8 mouse cellular contexts compared by ENCODE assay signal in the genomic region with DNA sequence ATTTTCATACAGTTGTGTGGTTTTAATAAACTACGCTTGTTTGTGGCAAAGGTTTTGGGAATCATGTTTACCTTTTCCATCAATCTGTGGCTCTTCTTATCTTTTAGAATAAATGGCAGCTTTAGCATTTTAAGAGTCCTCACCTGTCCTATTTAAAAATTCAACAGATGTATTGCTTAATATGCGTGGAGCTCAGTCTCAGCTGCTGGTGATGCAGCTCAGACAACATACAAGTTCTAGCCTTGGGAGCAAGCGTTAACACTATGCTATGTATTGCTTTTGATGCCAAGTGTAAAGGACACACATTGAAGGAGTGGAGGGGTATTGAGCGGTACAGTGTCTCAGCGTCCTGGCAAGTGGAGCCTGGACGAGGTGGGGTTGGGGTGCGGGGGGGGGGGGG. TPM values are rescaled to one million over a fixed set of nuclear protein-coding genes. Genes with fewer than 3 reads are reported as not detected.
DNase-seq lines count a peak whose midpoint lies in the region; ATAC-seq and TF ChIP-seq lines count a peak whose summit lies in the region.

No protein-coding gene starts in this region.

- peak overlapping the region; percentile 84 for H3K4me3 ChIP-seq in heart, adult 2 months
- H3K4me3 ChIP-seq in ES-E14 (ENCODE audit: insufficient read depth in 1 of 2, low read depth in 1 of 2, low read length in 2 of 2, poor library complexity in 1 of 2, severe bottlenecking in 1 of 2): peak overlapping the region; percentile 90 to 99
- peak overlapping the region; percentile 93 for H3K4me3 ChIP-seq in forebrain, embryonic 15.5 days
- H3K4me3 ChIP-seq in macrophage (ENCODE audit: inconsistent target): peak overlapping the region; percentile 66

- no peak for ATAC-seq in forebrain, embryonic 15.5 days (replicated peaks)

- H3K27ac ChIP-seq in heart, adult 2 months: peak overlapping the region; percentile 97
- H3K27ac ChIP-seq in ES-E14 (ENCODE audit: insufficient read depth, low read depth, low read length, poor library complexity, severe bottlenecking) (no peak overlapping the region), macrophage (peak overlapping the region; percentile 52)
- H3K27ac ChIP-seq in forebrain, embryonic 15.5 days (replicated peaks): no peak overlapping the region

- no peak for TF ChIP-seq CTCF in heart, adult 2 months (IDR thresholded peaks at IDR 0.05)

- no peaks in the 10 kb centered on the region for H3K9me3 ChIP-seq in ES-E14 (ENCODE audit: control insufficient read depth, insufficient read depth, low read depth, low read length)
- H3K9me3 ChIP-seq in forebrain, embryonic 15.5 days: no peaks in the 10 kb centered on the region

- 5% methylated on average over 7 of the region's 7 CpGs for WGBS in heart, adult 2 months
- WGBS in forebrain, embryonic 15.5 days: 6% methylated on average over 7 of the region's 7 CpGs
- 14% methylated on average over 7 of the region's 7 CpGs for WGBS in macrophage (ENCODE audit: missing documents)

- no peak for TF ChIP-seq POLR2A in heart, adult 2 months (IDR thresholded peaks at IDR 0.05; ENCODE audit: insufficient read depth, low read depth, low read length)

- peaks cover 9% of the 10 kb centered on the region for H3K36me3 ChIP-seq in heart, adult 2 months (ENCODE audit: control insufficient read depth, insufficient read depth, low read length)
- peaks cover 21% of the 10 kb centered on the region for H3K36me3 ChIP-seq in ES-E14 (ENCODE audit: control insufficient read depth, insufficient read depth, low read length, poor library complexity, severe bottlenecking)
- peaks cover 18% of the 10 kb centered on the region for H3K36me3 ChIP-seq in forebrain, embryonic 15.5 days
- peaks cover 11% of the 10 kb centered on the region; the same call in 1 of the 2 replicates for H3K36me3 ChIP-seq in macrophage (ENCODE audit: inconsistent target)

- DNase-seq in heart, adult 2 months: no peak
- no peak for DNase-seq in heart, postnatal 36 days
- DNase-seq in ES-E14 (ENCODE audit: low read depth, low spot score): no peak
- no peak for DNase-seq in urinary bladder, postnatal 14 days (ENCODE audit: low spot score)
- no peak for DNase-seq in urinary bladder, postnatal 10 days (ENCODE audit: low spot score)
- DNase-seq in yolk sac, embryonic 10.5 days (ENCODE audit: low spot score): no peak

- H3K9ac ChIP-seq in heart, adult 2 months (ENCODE audit: low read depth, low read length): peak overlapping the region; percentile 28; the same call in 1 of the 2 replicates
- peak overlapping the region; percentile 54; the same call in 1 of the 2 replicates for H3K9ac ChIP-seq in ES-E14 (ENCODE audit: insufficient read depth, low read depth, low read length, poor library complexity, severe bottlenecking)
- peak overlapping the region; percentile 85 for H3K9ac ChIP-seq in forebrain, embryonic 15.5 days (replicated peaks)

- peaks cover 2% of the 10 kb centered on the region; the same call in 1 of the 2 replicates for H3K79me2 ChIP-seq in heart, adult 2 months (replicated peaks; ENCODE audit: control insufficient read depth, insufficient read depth, low read length)
- H3K79me2 ChIP-seq in macrophage (ENCODE audit: inconsistent target): peaks cover 22% of the 10 kb centered on the region

- in situ Hi-C loops in ES-E14 (cut with MboI; ENCODE audit: low sequenced_read_pairs in 2 of 2, unreplicated experiment in 2 of 2): no loop called here

- intact Hi-C loops in heart, adult 2 months (cut with DNase I): loop anchor here (1.0 to 2.0 kb wide), 2 partner anchors 33 to 57 kb away; no protein-coding TSS in a partner anchor
- intact Hi-C loops in heart, postnatal 36 days (cut with DNase I): loop anchor here (1.0 to 2.0 kb wide), 2 partner anchors 32 to 59 kb away; a partner anchor contains a TSS

- H3K4me2 ChIP-seq in forebrain, embryonic 15.5 days (replicated peaks): peak overlapping the region; percentile 50

- TF ChIP-seq EP300 in heart, adult 2 months (IDR thresholded peaks at IDR 0.05; ENCODE audit: insufficient read depth, low read depth, low read length): no peak

- H3K27me3 ChIP-seq in heart, adult 2 months (ENCODE audit: control insufficient read depth, insufficient read depth, low read length): no peaks in the 10 kb centered on the region
- no peaks in the 10 kb centered on the region for H3K27me3 ChIP-seq in forebrain, embryonic 15.5 days

- peaks cover 2% of the 10 kb centered on the region for H3K4me1 ChIP-seq in heart, adult 2 months (ENCODE audit: control insufficient read depth, insufficient read depth, low read length)
- H3K4me1 ChIP-seq in ES-E14 (ENCODE audit: control insufficient read depth in 2 of 2, insufficient read depth in 2 of 2, low read length in 2 of 2, poor library complexity in 1 of 2): peaks cover 0 to 3% of the 10 kb centered on the region in 2 experiments; a peak in 1 of 4 replicates
- H3K4me1 ChIP-seq in forebrain, embryonic 15.5 days: peaks cover 32% of the 10 kb centered on the region

TF ChIP-seq in ES-E14, 5 proteins besides CTCF, POLR2A, EP300 and RAD21:
- no peak for TF ChIP-seq CHD2 (IDR thresholded peaks at IDR 0.05; ENCODE audit: low read depth, low read length)
- no peak for TF ChIP-seq MAFK (IDR thresholded peaks at IDR 0.05; ENCODE audit: insufficient read depth, low read depth, low read length)
- no peak for TF ChIP-seq HCFC1 (IDR thresholded peaks at IDR 0.05; ENCODE audit: borderline replicate concordance, insufficient read depth, low read length)
- TF ChIP-seq ZC3H11A (IDR thresholded peaks at IDR 0.05; ENCODE audit: borderline replicate concordance, low read depth, low read length): no peak
- no peak for TF ChIP-seq ZNF384 (IDR thresholded peaks at IDR 0.05; ENCODE audit: low read depth, low read length)

RNA-seq across cellular contexts. Expression of a gene that starts 0.5 kb away (rescaled TPM):
- total RNA-seq in heart, adult 2 months (2021): 100 to 1,000 TPM; 499 to 586 TPM
- polyA plus RNA-seq in heart, adult 2 months (2012; rRNA removed): 160 and 269 TPM in 2 replicates
- 100 to 1,000 TPM; 543 to 581 TPM for total RNA-seq in heart, postnatal 36 days (2021)
- total RNA-seq in ES-E14 (2012; rRNA removed): 1,492 and 1,639 TPM in 2 replicates
- 315 and 322 TPM in 2 replicates for polyA plus RNA-seq in forebrain, embryonic 15.5 days (2015; fragmentation: Nextera tagmentation; extraction: Ambion mirVana)
- total RNA-seq in macrophage (2018; cell fraction: chromatin; rRNA removed): 100 to 1,000 TPM in 1 of 26 experiments, 10 to 100 TPM in 25; 20.0 to 152 (median 38.1) TPM
- total RNA-seq in macrophage (2018; cell fraction: cytosol; rRNA removed): 1,000 to 10,000 TPM in 1 of 26 experiments, 100 to 1,000 TPM in 25; 584 to 1,229 (median 731) TPM
- total RNA-seq in macrophage (2018; cell fraction: nucleus; rRNA removed): 100 to 1,000 TPM in 21 of 26 experiments, 10 to 100 TPM in 5; 55.7 to 196 (median 126) TPM
- 300 to 721 TPM (median 628 TPM) in 3 replicates for polyA plus RNA-seq in macrophage (2018)

RNA-seq across cellular contexts. Expression of a gene that starts 0.7 kb away (rescaled TPM):
- 10 to 100 TPM; 31.5 to 35.9 TPM for total RNA-seq in heart, adult 2 months (2021)
- polyA plus RNA-seq in heart, adult 2 months (2012; rRNA removed): 12.7 and 18.8 TPM in 2 replicates
- total RNA-seq in heart, postnatal 36 days (2021): 10 to 100 TPM; 32.7 to 36.0 TPM
- total RNA-seq in ES-E14 (2012; rRNA removed): 8.1 and 8.6 TPM in 2 replicates
- polyA plus RNA-seq in forebrain, embryonic 15.5 days (2015; fragmentation: Nextera tagmentation; extraction: Ambion mirVana): 29.5 and 33.3 TPM in 2 replicates
- 10 to 100 TPM in 24 of 26 experiments, 1 to 10 TPM in 2; 8.1 to 54.0 (median 23.8) TPM for total RNA-seq in macrophage (2018; cell fraction: chromatin; rRNA removed)
- total RNA-seq in macrophage (2018; cell fraction: cytosol; rRNA removed): 10 to 100 TPM in 8 of 26 experiments, 1 to 10 TPM in 18; 3.6 to 17.4 (median 7.7) TPM
- 10 to 100 TPM in 25 of 26 experiments, 1 to 10 TPM in 1; 9.2 to 55.9 (median 29.5) TPM for total RNA-seq in macrophage (2018; cell fraction: nucleus; rRNA removed)
- 6.7 to 11.3 TPM (median 8.8 TPM) in 3 replicates for polyA plus RNA-seq in macrophage (2018)

RNA-seq across cellular contexts. Expression of a gene that starts 32.7 kb away (rescaled TPM):
- 100 to 1,000 TPM in 1 of 2 experiments, 10 to 100 TPM in 1; 32.3 to 104 TPM for total RNA-seq in heart, adult 2 months (2021)
- polyA plus RNA-seq in heart, adult 2 months (2012; rRNA removed): 17.3 and 27.4 TPM in 2 replicates
- total RNA-seq in heart, postnatal 36 days (2021): 100 to 1,000 TPM in 1 of 2 experiments, 10 to 100 TPM in 1; 88.5 to 111 TPM
- 18.7 TPM in 2 replicates for total RNA-seq in ES-E14 (2012; rRNA removed)
- polyA plus RNA-seq in forebrain, embryonic 15.5 days (2015; fragmentation: Nextera tagmentation; extraction: Ambion mirVana): 7.3 and 8.2 TPM in 2 replicates
- total RNA-seq in macrophage (2018; cell fraction: chromatin; rRNA removed): 100 to 1,000 TPM in 18 of 26 experiments, 10 to 100 TPM in 8; 50.5 to 201 (median 119) TPM
- total RNA-seq in macrophage (2018; cell fraction: cytosol; rRNA removed): 10 to 100 TPM; 14.0 to 44.0 (median 30.0) TPM
- 100 to 1,000 TPM in 11 of 26 experiments, 10 to 100 TPM in 15; 39.2 to 177 (median 89.2) TPM for total RNA-seq in macrophage (2018; cell fraction: nucleus; rRNA removed)
- polyA plus RNA-seq in macrophage (2018): 15.9 to 35.2 TPM (median 29.4 TPM) in 3 replicates

RNA-seq across cellular contexts. Expression of a gene that starts 60.0 kb away (rescaled TPM):
- total RNA-seq in heart, adult 2 months (2021): 10 to 100 TPM; 36.8 to 42.5 TPM
- polyA plus RNA-seq in heart, adult 2 months (2012; rRNA removed): 21.9 and 46.1 TPM in 2 replicates
- 10 to 100 TPM; 38.5 to 41.5 TPM for total RNA-seq in heart, postnatal 36 days (2021)
- total RNA-seq in ES-E14 (2012; rRNA removed): 10.7 and 17.0 TPM in 2 replicates
- 200 and 214 TPM in 2 replicates for polyA plus RNA-seq in forebrain, embryonic 15.5 days (2015; fragmentation: Nextera tagmentation; extraction: Ambion mirVana)
- total RNA-seq in macrophage (2018; cell fraction: chromatin; rRNA removed): 100 to 1,000 TPM in 2 of 26 experiments, 10 to 100 TPM in 24; 13.4 to 186 (median 44.4) TPM
- 10 to 100 TPM; 50.2 to 83.0 (median 67.2) TPM for total RNA-seq in macrophage (2018; cell fraction: cytosol; rRNA removed)
- total RNA-seq in macrophage (2018; cell fraction: nucleus; rRNA removed): 100 to 1,000 TPM in 1 of 26 experiments, 10 to 100 TPM in 25; 14.8 to 228 (median 36.3) TPM
- 68.1 to 103 TPM (median 98.7 TPM) in 3 replicates for polyA plus RNA-seq in macrophage (2018)

Comparison
In these comparisons a context has a peak if more than half of its experiments do, and no peak if none do; other contexts are left out.
1. H3K27ac ChIP-seq: peak in heart, adult 2 months (single experiment) and macrophage (single experiment); none in ES-E14 (single experiment) and forebrain, embryonic 15.5 days (single experiment).
2. H3K9ac ChIP-seq: peak in every context shown above with its lines; median percentile 85 in forebrain, embryonic 15.5 days; 54 in ES-E14; 28 in heart, adult 2 months.
3. Peak in every context shown above with its lines, with median percentiles within 50 percentile points of each other: H3K4me3 ChIP-seq.